Mouse (Mus musculus) cerebellum, adult 9-11 months (tissue): ENCODE data around the gene Cidec.
A peak's percentile ranks its signal among the peaks of the same experiment; 100 is the strongest.

Experiments used
- DNase-seq: peaks from one replicate; pipeline ENCODE4 v3.0.0; 2022

The Cidec gene

DNA sequence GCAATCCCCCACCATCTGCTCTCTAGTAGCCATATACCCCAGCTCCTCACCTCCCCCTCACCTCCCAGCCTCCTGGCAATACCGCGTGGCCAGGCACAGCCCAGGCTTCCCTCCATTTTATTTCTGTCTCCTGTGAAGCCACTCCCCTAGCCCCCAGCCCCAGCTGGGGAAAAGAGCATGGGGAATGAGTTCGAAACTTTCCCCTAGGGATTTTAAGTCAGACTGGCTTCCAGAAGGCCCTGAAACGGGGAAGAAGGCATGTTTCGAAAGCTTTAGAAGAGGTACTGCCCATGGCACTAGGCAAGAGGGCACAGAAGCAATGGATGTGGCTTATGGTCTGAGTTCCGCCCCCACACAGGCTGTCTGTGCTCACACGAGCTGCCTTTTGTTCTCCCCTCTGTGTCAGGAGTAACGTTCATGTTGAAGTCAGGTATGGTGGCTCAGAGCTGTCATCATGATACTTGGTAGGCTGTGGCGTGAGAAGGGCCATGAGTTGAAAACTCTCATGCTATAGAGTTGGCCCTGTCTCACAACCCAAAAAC is at the start of gene Cidec:
Gene Cidec, minus strand, starts transcription at position 97 of the 542 bp plus-strand sequence.
- DNase-seq, result no peak

DNA sequence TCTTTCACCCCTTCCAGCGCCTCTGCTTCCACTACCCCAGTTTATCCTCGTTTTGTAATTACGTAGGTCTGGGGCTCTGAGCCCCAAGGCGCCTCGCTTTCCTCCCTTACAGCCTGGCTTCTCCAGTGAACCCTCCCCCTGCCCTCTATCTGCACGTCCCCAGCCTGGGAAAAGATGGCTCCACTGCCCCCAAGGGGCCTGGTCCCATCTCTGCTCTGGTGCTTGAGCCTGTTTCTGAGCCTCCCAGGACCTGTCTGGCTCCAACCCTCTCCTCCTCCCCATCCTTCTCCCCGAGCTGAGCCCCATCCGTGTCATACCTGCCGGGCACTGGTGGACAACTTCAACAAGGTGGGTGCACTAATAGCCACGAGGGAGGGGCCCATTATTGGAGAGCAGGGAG is 48.2 kb upstream of the Cidec start:
- peak; percentile 75 for DNase-seq

DNA sequence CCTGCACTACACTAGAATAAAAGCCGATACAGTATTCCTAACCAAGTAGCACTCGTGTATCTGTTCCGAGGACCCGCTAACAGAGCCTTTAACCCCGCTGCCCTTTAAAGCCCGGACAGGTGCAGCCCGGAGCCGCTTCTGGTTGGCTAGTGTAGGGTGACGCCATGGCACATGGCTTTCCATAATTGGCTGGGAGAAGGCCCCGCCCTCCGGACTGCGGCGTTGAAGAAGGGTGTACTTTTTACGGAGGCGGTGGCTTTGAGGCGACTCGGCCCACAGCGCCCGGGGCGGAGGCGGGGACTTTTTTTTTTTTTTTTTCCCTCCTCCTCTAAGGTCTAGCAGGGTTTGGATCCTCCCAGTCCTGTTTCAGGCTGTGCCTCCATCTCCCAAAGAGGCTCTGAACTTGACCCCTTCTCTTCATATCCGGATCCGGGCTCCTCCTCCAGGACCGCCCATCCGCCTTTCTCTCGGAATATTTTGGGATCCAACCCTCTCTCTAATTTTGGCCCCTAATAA is 47.6 kb upstream of the Cidec start, which contains the start of gene Creld1:
Gene Creld1, plus strand, starts transcription at position 198 of the 516 bp plus-strand sequence.
- peak; percentile 98 for DNase-seq

DNA sequence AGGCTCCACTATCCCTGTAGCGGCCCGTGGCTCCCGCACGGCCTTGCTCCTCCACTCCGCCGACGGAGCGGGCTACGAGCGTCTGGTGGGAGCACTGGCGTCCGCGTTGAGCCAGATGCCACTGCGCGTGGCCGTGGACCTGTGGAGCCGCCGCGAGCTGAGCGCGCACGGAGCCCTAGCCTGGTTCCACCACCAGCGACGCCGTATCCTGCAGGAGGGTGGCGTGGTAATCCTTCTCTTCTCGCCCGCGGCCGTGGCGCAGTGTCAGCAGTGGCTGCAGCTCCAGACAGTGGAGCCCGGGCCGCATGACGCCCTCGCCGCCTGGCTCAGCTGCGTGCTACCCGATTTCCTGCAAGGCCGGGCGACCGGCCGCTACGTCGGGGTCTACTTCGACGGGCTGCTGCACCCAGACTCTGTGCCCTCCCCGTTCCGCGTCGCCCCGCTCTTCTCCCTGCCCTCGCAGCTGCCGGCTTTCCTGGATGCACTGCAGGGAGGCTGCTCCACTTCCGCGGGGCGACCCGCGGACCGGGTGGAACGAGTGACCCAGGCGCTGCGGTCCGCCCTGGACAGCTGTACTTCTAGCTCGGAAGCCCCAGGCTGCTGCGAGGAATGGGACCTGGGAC is 47.0 kb upstream of the Cidec start:
- peak; percentile 77 for DNase-seq

DNA sequence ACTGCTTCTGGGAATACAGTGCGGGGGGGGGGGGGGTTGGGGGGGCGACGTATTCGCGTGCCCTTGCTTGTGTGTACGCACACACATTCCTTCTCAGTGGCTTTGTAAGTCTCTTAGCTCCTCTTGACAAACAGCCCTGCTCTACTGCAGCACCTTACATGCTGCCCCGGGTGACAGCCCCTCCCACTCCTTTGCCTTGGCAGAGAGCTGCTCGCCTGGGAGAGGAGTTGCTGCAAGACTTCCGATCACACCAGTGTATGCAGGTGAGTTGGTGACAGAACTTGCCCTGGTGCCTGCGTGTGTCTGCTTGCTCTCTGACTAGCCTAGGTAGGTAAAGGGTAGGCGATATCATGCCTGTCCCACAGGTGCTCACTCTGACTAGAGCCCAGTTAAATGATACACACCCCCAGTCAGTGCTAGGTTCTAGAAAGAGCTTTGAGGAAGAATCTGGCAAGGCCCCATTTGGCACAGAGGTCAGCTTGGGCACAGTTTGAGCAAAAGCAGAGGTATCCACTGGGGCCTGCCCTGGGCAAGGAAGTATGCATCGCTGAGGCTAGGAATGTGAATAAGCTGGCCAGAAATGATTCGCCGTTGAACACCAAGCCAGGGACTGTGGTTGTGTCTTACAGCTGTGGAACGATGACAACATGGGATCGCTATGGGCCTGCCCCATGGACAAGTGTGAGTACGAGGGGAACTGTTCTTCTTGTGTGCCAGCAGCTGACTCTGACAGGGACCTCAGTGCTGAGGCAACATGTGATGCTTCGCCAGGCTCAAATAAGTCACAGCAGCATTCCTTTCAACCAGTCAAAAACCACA is 45.2 kb upstream of the Cidec start:
- peak; percentile 48 for DNase-seq

DNA sequence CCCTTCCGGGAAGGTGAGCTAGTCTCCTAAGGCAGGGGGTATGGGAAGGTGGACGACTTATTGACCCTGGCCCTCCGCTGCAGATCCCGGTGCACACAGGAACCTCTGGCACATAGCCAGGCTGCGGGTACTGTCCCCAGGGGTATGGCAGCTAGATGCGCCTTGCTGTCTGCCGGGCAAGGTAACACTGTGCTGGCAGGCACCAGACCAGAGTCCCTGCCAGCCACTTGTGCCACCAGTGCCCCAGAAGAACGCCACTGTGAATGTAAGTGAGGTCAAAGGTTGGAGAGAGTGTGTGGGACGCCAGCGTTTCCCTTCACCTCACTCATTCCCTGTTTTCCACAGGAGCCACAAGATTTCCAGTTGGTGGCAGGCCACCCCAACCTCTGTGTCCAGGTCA is 43.3 kb upstream of the Cidec start:
- DNase-seq, result peak; percentile 36

DNA sequence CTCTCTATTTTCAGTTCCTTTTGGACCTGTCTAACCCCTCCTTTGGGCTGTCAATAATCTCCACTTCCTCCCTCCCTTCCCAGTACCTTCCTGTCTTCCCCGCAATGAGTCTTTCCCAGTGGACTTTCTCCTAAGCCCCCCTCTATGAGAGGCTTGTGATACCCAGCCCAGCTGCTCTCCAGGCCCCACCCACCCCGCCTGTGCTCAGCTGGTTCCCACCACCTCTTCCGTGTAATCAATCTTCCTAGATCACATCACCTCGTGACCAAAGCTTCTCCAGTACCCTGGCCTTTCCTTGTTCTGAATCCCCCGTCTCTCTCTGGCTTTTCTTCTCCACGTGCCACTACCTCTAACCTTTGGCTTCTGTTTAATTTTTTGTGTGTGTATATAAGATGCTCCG is 41.8 kb upstream of the Cidec start:
- no peak for DNase-seq

DNA sequence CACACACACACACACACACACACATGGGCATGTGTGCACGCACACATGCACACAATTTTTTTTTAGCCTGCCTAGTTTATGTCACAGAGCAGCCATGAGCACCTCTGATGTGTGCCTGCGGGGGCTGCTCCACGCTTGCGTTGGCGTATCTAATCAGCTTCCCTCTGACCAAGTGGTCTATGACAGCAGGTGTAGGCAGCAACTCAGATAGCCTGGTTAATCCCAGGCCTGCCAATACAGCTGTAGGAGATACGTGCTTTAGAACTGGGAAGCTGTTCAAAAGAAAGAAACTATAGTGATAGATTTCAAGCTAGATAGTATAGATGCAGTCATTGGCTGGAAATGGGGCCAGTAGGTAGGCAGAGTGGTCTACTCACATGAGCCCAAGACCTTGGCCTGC is 38.2 kb upstream of the Cidec start:
- DNase-seq, result no peak

DNA sequence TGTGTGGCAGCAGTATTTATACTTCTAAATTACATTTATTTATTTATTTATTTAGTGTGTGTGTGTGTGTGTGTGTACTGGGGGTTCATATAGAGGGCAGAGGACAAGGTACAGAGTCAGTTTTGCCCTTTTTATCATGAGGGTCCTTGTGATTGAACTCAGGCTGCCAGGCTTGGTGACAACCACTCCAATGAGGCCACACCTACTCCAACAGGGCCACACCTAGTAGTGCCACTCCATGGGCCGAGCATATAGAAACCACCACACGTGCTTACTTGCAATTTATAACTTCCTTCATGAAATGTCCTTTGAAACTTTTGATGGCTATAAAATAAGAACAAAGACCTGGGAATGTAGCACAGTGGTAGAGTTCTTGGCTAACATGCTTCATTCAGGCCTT is 37.7 kb upstream of the Cidec start:
- DNase-seq, result no peak

DNA sequence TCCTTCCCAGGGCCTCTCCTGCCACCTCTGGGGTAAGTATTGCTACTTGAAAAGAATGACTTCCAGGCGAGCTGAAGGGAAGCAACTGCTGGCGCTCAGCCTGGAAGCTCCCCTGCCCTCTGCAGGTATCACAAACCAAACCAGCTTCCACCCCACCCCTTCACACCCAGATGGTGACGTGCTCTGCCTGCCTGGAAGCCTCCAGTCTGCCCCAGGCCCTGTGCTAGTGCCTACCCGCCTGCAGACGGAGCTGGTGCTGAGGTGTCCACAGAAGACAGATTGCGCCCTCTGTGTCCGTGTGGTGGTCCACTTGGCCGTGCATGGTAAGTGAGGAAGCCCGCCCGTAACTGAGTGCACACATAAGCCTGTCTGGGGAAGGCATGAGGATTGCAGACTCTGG is 36.5 kb upstream of the Cidec start:
- no peak for DNase-seq

DNA sequence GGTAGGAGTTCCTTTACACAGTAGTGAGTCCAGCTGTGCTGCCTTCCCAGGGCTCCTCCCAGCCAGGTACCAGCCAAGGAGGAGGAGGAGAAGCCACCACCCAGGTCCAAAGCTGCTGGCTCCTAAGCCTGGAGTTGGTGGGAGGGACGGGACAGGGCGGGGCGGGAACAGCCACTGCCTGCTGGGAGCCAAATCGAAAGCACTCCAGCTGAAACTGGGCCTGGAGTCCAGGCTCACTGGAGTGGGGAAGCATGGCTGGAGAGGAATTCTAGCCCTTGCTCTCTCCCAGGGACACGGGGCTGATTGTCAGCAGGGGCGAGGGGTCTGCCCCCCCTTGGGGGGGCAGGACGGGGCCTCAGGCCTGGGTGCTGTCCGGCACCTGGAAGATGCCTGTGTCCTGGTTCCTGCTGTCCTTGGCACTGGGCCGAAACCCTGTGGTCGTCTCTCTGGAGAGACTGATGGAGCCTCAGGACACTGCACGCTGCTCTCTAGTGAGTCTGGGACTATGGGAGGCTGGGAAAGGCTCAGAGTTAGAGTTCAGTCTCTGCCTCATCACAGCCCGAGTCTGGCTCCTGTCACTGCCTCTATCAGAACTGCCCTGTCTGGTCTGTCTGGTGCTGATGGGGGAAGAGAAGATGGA is 35.9 kb upstream of the Cidec start, which contains the start of gene Il17rc:
Gene Il17rc, plus strand, starts transcription at position 131 of the 640 bp plus-strand sequence.
- DNase-seq, result peak; percentile 41

DNA sequence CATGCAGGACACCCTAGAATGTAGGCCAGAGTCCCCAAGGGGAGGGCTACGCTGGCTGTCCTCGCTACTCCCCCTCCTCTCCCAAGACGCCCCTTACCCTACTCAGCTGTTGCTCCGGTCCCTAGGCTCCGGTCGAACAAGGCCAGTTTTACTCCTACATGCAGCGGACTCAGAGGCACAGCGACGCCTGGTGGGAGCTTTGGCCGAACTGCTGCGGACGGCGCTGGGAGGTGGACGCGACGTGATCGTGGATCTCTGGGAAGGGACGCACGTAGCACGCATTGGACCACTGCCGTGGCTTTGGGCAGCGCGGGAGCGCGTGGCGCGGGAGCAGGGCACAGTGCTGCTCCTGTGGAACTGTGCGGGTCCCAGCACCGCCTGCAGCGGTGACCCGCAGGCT is 33.9 kb upstream of the Cidec start:
- DNase-seq, result peak; percentile 84

DNA sequence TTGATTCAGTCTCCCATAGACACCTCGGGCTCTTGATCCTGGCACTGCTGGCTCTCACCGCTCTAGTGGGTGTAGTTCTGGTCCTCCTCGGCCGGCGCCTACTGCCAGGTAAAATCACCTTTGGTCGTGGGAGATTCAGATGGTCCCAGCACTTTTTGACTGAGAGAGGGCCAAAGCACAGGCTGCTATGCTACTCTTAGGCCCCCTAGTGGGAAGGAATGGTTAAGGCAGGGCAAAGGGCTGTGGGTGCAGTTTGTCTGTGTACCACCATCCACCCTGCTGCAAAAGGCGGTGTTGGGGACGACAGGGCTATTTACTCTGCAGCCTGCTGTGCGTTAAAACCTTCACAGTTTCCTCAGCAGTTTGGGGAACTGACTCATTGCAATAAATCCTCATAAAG is 33.5 kb upstream of the Cidec start:
- DNase-seq, result peak; percentile 77

DNA sequence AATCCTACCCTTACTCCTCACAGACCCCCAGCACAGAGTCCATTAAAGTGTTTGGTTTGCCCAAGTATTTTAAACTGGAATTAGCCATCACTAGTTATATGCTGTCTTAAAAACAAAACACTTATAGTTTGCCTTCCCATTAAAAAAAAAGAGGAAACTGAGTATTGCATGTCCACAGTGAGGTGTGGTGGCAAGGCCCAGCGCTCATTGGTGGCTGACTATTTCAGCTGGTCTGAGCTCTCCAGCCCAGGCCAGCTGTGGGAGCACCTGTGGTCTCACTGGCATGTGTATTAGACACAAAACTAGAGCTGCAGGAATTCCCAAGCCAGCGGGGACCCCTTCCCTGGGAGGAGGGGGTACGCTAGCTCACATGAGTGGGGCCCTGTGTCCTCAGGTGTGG is 33.0 kb upstream of the Cidec start:
- no peak for DNase-seq

DNA sequence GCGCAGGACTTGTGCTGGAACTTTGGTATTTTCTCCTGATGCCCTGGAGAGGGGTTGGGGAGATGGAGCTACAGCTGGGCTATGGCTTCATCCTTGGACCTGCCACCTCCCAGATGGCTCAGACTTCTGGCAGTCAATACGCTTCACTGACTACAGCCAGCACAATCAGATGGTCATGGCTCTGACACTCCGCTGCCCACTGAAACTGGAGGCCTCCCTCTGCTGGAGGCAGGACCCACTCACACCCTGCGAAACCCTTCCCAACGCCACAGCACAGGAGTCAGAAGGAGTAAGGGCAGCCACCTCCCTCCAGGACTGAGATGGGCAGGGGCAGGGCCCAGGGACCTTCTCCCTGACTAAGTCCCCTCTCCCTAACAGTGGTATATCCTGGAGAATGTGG is 30.0 kb upstream of the Cidec start:
- no peak for DNase-seq

DNA sequence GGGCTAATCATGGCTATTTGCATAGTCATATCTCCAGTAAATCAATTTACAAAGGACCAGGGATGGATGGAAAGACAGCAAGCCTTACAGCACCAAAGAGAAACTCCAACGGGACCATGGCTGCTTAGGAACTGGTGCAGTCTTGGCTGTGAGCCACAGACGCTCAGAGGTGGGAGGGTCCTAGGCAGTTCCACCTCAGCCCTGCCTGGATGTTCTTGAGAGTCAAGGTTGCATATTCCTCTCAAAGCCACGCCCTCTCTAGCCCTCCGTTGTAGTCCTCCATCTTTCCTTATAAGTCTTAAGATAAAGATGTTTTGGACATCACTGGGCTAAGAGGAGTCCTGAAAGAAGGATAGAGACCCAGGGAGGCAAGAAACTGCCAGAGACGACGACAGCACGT is 28.5 kb upstream of the Cidec start:
- no peak for DNase-seq

DNA sequence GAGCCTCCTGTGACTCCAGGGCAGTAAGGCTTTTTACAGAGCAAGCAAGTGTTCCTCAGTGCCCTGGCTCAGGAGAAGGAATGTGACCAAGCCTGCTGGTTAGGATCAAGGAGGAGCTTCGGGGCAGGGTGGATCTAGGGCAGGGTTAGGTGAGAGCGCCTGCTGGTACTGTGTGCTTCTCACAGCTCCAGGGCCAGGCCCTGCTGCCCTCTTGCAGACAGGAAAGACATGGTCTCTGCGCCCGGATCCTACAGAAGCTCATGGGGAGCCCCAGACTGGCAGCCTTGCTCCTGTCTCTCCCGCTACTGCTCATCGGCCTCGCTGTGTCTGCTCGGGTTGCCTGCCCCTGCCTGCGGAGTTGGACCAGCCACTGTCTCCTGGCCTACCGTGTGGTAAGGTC is 23.1 kb upstream of the Cidec start:
- DNase-seq, result peak; percentile 60

DNA sequence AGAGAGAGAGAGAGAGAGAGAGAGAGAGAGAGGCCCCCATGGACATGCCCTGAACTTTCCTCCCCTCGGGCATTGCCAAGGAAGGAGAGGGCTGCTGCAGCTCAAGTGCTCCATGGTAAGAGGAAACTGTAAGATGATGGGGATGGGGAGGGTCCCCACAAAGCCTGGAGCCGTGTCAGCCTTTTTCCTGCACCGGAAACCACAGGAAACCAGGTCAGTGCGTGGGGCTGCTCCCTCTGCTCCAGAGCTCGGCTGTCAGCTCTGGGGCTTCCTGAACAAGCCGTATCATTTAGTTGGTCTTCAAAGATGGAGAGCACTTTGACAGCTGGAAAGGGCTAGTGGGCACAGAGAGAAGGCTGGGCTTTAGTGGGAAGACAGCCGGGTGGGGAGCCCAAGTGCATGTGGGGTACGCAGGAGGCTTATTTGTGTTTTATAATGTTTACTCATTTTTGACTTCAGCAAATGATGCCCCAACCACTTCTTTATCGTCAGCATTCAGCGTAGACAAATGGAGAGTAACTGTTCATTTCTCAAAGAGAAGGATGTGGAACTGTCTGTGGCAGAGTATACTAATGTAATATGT is 22.5 kb upstream of the Cidec start, which contains the start of gene Il17re:
Gene Il17re, plus strand, starts transcription at position 533 of the 583 bp plus-strand sequence.
- DNase-seq, result no peak

DNA sequence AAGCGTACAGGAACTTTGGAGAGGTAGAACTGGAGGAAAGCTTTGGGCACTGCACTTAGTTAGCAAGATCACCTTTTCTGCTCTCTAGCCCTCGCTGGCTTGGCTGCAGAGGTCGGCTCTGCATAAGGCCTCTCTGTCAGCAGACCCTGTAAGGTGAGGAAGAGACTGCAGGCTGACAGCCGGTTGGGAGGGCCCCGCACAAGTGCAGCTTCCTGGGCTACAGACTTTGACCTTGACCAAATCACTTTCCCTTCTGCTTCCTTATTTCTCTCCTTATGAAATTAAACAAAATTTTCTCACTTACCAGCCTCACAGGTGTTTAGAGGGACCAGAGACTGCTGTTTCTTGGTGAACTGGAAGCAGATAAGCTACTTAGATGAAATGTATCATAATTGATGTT is 19.4 kb upstream of the Cidec start:
- DNase-seq, result no peak

DNA sequence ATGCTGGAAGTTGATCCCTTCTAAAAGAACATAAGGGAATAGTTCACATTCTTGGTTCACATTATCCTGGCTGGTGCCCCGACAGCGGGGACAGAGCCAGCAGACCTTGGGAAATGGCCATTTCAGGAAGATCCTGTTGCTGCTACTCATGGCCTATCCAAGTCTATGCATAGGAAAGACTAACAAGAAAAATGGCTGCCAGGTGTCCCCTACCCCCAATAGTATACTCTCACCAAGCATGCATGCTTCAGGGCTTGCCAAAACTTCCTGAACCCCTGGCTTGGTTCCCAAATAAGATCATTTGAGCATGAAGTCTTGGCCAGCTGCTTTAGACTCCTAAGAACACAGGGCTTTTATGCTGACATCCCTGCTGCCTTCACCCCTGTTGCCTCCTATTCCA is 16.3 kb upstream of the Cidec start:
- DNase-seq, result no peak

DNA sequence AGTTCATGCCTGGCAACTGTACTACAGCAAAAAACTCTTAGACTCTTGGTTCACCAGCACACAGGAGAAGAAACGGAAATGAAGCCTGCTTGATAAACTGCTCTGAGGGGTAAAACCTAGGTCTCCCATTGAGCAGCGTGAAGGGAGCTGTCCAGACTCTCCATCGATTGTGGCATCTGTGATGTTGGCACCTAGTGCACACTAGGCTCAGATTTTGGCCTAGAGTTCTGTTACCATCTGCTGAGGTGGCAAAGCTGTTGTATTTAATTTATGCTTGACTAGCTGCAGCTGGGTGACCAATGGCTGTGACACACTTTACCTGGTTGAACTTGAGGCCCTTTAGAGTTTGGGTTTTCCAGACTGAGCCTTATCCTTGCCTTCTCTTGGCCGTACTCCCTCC is 12.1 kb upstream of the Cidec start:
- peak; percentile 56 for DNase-seq

DNA sequence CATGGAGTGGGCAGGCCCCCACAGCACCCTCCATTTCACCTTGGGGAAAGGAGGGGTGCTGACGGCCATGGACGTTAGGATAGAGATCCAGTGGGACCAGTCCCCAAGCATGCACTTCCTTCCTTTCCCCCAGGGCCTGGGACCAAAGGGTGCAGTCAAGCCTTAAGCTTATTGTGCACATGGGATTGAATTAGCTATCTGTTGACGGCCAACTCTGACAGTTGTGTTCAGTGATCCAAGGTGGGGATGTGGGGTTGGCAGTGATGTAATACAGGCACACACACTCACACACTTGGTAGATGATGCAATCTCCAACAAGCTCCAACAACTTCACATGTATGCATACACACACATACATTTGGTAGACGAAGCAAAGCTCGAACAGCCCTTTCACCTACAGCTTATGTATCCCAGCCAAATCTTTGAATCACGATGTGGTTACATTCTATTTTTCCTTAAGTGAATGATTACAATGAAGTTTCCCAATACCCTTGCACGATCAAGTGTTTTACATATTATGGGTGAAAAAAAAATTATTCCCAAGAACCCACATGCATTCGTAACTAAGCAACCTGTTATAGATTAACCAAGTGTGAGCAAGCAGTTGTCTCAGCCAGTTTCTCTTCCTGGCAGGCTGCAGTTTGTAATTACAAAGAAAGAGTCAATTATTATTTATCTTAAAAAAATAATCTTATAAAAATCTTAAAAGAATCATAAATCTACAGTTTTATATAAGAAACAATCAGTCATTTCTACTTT is 8.8 kb upstream of the Cidec start:
- no peak for DNase-seq
